In the genomic region with DNA sequence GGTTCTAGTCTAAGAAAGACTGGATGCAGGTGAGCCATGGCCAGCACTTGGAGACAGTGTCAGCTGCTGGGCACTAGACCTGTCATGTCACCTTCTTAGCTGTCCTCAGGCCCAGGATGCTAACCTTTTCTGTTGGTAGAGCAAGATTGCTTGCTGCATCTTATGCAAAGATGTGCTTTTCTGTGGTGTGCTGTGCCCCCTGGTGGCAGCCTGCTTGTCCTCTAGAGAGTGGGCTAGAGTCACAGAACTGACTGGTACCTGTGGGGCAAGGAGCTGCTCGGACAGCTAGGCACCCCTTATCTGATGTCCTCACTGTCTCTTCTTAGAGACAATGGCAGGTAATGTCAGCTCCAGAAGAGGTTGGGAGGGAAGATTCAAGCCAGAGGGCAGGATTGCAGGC, we compare ENCODE assay signal across 1 mouse cellular context.
TF ChIP-seq lines count a peak whose summit lies in the region.

No protein-coding gene starts in this region.

TF ChIP-seq in CH12.LX, 34 proteins besides CTCF, POLR2A, EP300 and RAD21 (continued from another document):
- TF ChIP-seq UBTF (IDR thresholded peaks at IDR 0.05; ENCODE audit: low read depth, low read length) (no peak), MEF2A (IDR thresholded peaks at IDR 0.05; ENCODE audit: borderline replicate concordance, low read depth, low read length) (no peak)
